ENCODE assay signal across 13 mouse cellular contexts in genomic region chr4:148326791-148327190, GRCm38 (mm10). TPM values are rescaled to one million over a fixed set of nuclear protein-coding genes. Genes with fewer than 3 reads are reported as not detected.
A peak's percentile ranks its signal among the peaks of the same experiment; 100 is the strongest.
DNase-seq lines count a peak whose midpoint lies in the region; ATAC-seq and TF ChIP-seq lines count a peak whose summit lies in the region.
"Had no signal": no experiment of that assay in that cellular context is flagged by ENCODE, and none has a peak within 500 bp of the region (broad histone marks: within the 10 kb centered on the region; RNA-seq: fewer than 3 reads in every experiment).

No protein-coding gene starts in this region.

- no peak for ATAC-seq in forebrain, embryonic 16.5 days
- ATAC-seq in hindbrain, embryonic 12.5 days (ENCODE audit: low FRiP score): peak; percentile 26; the same call in 1 of the 2 replicates
- peak; percentile 32 for ATAC-seq in midbrain, embryonic 12.5 days (ENCODE audit: low FRiP score, low read depth)
- no peak for ATAC-seq in stomach, postnatal 0 days (ENCODE audit: low FRiP score, low TSS enrichment)
- ATAC-seq: liver, embryonic 12.5 days had no signal

- H3K4me2 ChIP-seq in forebrain, embryonic 16.5 days (ENCODE audit: low read length): no peak overlapping the region
- H3K4me2 ChIP-seq in hindbrain, embryonic 12.5 days (replicated peaks): peak overlapping the region; percentile 46
- peak overlapping the region; percentile 47 for H3K4me2 ChIP-seq in midbrain, embryonic 12.5 days (replicated peaks)
- H3K4me2 ChIP-seq in stomach, postnatal 0 days (replicated peaks; ENCODE audit: low read depth): no peak overlapping the region
- H3K4me2 ChIP-seq: liver, embryonic 12.5 days had no signal

- H3K36me3 ChIP-seq in forebrain, embryonic 10.5 days (replicated peaks): no peaks in the 10 kb centered on the region
- no peaks in the 10 kb centered on the region for H3K36me3 ChIP-seq in forebrain, embryonic 16.5 days (ENCODE audit: control insufficient read depth, insufficient read depth)
- H3K36me3 ChIP-seq in embryonic facial prominence, embryonic 10.5 days (replicated peaks): no peaks in the 10 kb centered on the region
- no peaks in the 10 kb centered on the region for H3K36me3 ChIP-seq in hindbrain, embryonic 12.5 days
- no peaks in the 10 kb centered on the region for H3K36me3 ChIP-seq in midbrain, embryonic 12.5 days
- no peaks in the 10 kb centered on the region for H3K36me3 ChIP-seq in stomach, postnatal 0 days (ENCODE audit: control insufficient read depth, insufficient read depth, low read length)
- H3K36me3 ChIP-seq: liver, embryonic 12.5 days had no signal

- peaks cover 65% of the 10 kb centered on the region for H3K4me1 ChIP-seq in forebrain, embryonic 10.5 days
- peaks cover 46% of the 10 kb centered on the region for H3K4me1 ChIP-seq in forebrain, embryonic 16.5 days (replicated peaks; ENCODE audit: control insufficient read depth, insufficient read depth, low read length)
- H3K4me1 ChIP-seq in embryonic facial prominence, embryonic 10.5 days: peaks cover 57% of the 10 kb centered on the region
- peaks cover 65% of the 10 kb centered on the region for H3K4me1 ChIP-seq in hindbrain, embryonic 12.5 days
- peaks cover 54% of the 10 kb centered on the region for H3K4me1 ChIP-seq in midbrain, embryonic 12.5 days
- no peaks in the 10 kb centered on the region for H3K4me1 ChIP-seq in stomach, postnatal 0 days (replicated peaks; ENCODE audit: control insufficient read depth, insufficient read depth)
- H3K4me1 ChIP-seq: liver, embryonic 12.5 days had no signal

- no peak overlapping the region for H3K9ac ChIP-seq in forebrain, embryonic 16.5 days (replicated peaks; ENCODE audit: low read depth, low read length)
- H3K9ac ChIP-seq in hindbrain, embryonic 12.5 days: 0 out of 2 replicates have a peak overlapping the region, but pooled peaks have one; percentile 23
- H3K9ac ChIP-seq in midbrain, embryonic 12.5 days (replicated peaks): 0 out of 2 replicates have a peak overlapping the region, but pooled peaks have one; percentile 6
- H3K9ac ChIP-seq in stomach, postnatal 0 days (ENCODE audit: low read length): no peak overlapping the region
- H3K9ac ChIP-seq: liver, embryonic 12.5 days had no signal

- peak overlapping the region; percentile 62; the same call in 1 of the 2 replicates for H3K27ac ChIP-seq in forebrain, embryonic 10.5 days
- no peak overlapping the region for H3K27ac ChIP-seq in forebrain, embryonic 16.5 days (ENCODE audit: low read length)
- H3K27ac ChIP-seq in embryonic facial prominence, embryonic 10.5 days (replicated peaks): no peak overlapping the region
- H3K27ac ChIP-seq in hindbrain, embryonic 12.5 days: peak overlapping the region; percentile 82
- peak overlapping the region; percentile 77 for H3K27ac ChIP-seq in midbrain, embryonic 12.5 days (replicated peaks)
- H3K27ac ChIP-seq in stomach, postnatal 0 days (replicated peaks): no peak overlapping the region
- H3K27ac ChIP-seq: layer of hippocampus, adult 2 months; liver, embryonic 12.5 days had no signal

- no peak for TF ChIP-seq CTCF in stomach, postnatal 0 days (IDR thresholded peaks at IDR 0.05; ENCODE audit: low read depth)

- no peak for TF ChIP-seq EP300 in stomach, postnatal 0 days (optimal IDR thresholded peaks at IDR 0.05)

- H3K27me3 ChIP-seq in forebrain, embryonic 10.5 days (ENCODE audit: poor library complexity, severe bottlenecking): peaks cover 39% of the 10 kb centered on the region
- H3K27me3 ChIP-seq in forebrain, embryonic 16.5 days (replicated peaks; ENCODE audit: control insufficient read depth, insufficient read depth, low read length): no peaks in the 10 kb centered on the region
- H3K27me3 ChIP-seq in embryonic facial prominence, embryonic 10.5 days (replicated peaks; ENCODE audit: low read depth, poor library complexity, severe bottlenecking): peaks cover 23% of the 10 kb centered on the region
- H3K27me3 ChIP-seq in hindbrain, embryonic 12.5 days: peaks cover 5% of the 10 kb centered on the region
- peaks cover 37% of the 10 kb centered on the region; the same call in 1 of the 2 replicates for H3K27me3 ChIP-seq in midbrain, embryonic 12.5 days
- H3K27me3 ChIP-seq in stomach, postnatal 0 days (ENCODE audit: control insufficient read depth, insufficient read depth, low read length): no peaks in the 10 kb centered on the region

- DNase-seq in forebrain, embryonic 10.5 days (ENCODE audit: extremely low spot score, low spot score): no peak
- DNase-seq in embryonic facial prominence, embryonic 10.5 days (ENCODE audit: low spot score): no peak
- no peak for DNase-seq in cerebellum, postnatal 25 days
- DNase-seq in thymus, postnatal 10 days (ENCODE audit: low spot score in 2 of 2): no peak
- DNase-seq in stomach, postnatal 0 days (ENCODE audit: low spot score): no peak
- DNase-seq: cerebellum, adult 11 months; kidney, adult 2 months had no signal

- H3K4me3 ChIP-seq in forebrain, embryonic 10.5 days: peak overlapping the region; percentile 36; the same call in 1 of the 2 replicates
- H3K4me3 ChIP-seq in forebrain, embryonic 16.5 days (replicated peaks; ENCODE audit: low read length): no peak overlapping the region
- H3K4me3 ChIP-seq in embryonic facial prominence, embryonic 10.5 days: peak overlapping the region; percentile 34; the same call in 1 of the 2 replicates
- no peak overlapping the region for H3K4me3 ChIP-seq in hindbrain, embryonic 12.5 days
- H3K4me3 ChIP-seq in midbrain, embryonic 12.5 days: no peak overlapping the region
- no peak overlapping the region for H3K4me3 ChIP-seq in stomach, postnatal 0 days (ENCODE audit: low read depth, low read length)
- H3K4me3 ChIP-seq: erythroblast, embryonic 14.5 days; layer of hippocampus, adult 2 months; liver, embryonic 12.5 days had no signal

- H3K9me3 ChIP-seq in forebrain, embryonic 10.5 days: no peaks in the 10 kb centered on the region
- no peaks in the 10 kb centered on the region for H3K9me3 ChIP-seq in forebrain, embryonic 16.5 days (ENCODE audit: control insufficient read depth, low read length)
- no peaks in the 10 kb centered on the region for H3K9me3 ChIP-seq in embryonic facial prominence, embryonic 10.5 days
- H3K9me3 ChIP-seq in hindbrain, embryonic 12.5 days (replicated peaks): no peaks in the 10 kb centered on the region
- H3K9me3 ChIP-seq in midbrain, embryonic 12.5 days: no peaks in the 10 kb centered on the region
- no peaks in the 10 kb centered on the region for H3K9me3 ChIP-seq in stomach, postnatal 0 days (ENCODE audit: control insufficient read depth, low read length)
- H3K9me3 ChIP-seq: liver, embryonic 12.5 days had no signal

- 59% methylated on average over 8 of the region's 8 CpGs for WGBS in forebrain, embryonic 10.5 days
- WGBS in forebrain, embryonic 16.5 days: 39% methylated on average over 8 of the region's 8 CpGs
- 60% methylated on average over 8 of the region's 8 CpGs for WGBS in embryonic facial prominence, embryonic 10.5 days
- 41% methylated on average over 8 of the region's 8 CpGs for WGBS in hindbrain, embryonic 12.5 days
- WGBS in midbrain, embryonic 12.5 days: 32% methylated on average over 8 of the region's 8 CpGs
- WGBS in stomach, postnatal 0 days: 50% methylated on average over 8 of the region's 8 CpGs

RNA-seq across cellular contexts. Expression of gene Disp3, which starts 39.0 kb away (rescaled TPM):
- polyA plus RNA-seq in forebrain, embryonic 10.5 days (2016; fragmentation: Nextera tagmentation; extraction: Ambion mirVana): 1.2 and 2.1 TPM in 2 replicates
- 11.8 and 12.2 TPM in 2 replicates for polyA plus RNA-seq in forebrain, embryonic 16.5 days (2015; fragmentation: Nextera tagmentation; extraction: Ambion mirVana)
- 1.1 and 1.7 TPM in 2 replicates for polyA plus RNA-seq in embryonic facial prominence, embryonic 10.5 days (2016; fragmentation: Nextera tagmentation; extraction: Ambion mirVana)
- 13.2 and 14.7 TPM in 2 replicates for polyA plus RNA-seq in hindbrain, embryonic 12.5 days (2016; fragmentation: Nextera tagmentation; extraction: Ambion mirVana)
- polyA plus RNA-seq in midbrain, embryonic 12.5 days (2016; fragmentation: Nextera tagmentation; extraction: Ambion mirVana): 7.8 and 9.4 TPM in 2 replicates
- polyA plus RNA-seq in stomach, postnatal 0 days (2015; fragmentation: Nextera tagmentation; extraction: Ambion mirVana): 0.04 and 0.06 TPM in 2 replicates
- polyA plus RNA-seq: erythroblast, embryonic 14.5 days had no signal

Comparison
In these comparisons a context has a peak if more than half of its experiments do, and no peak if none do; other contexts are left out.
1. H3K27ac ChIP-seq: peak in forebrain, embryonic 10.5 days (single experiment), hindbrain, embryonic 12.5 days (single experiment) and midbrain, embryonic 12.5 days (single experiment); none in forebrain, embryonic 16.5 days (single experiment), embryonic facial prominence, embryonic 10.5 days (single experiment) and stomach, postnatal 0 days (single experiment).
2. H3K4me3 ChIP-seq: peak in forebrain, embryonic 10.5 days (single experiment) and embryonic facial prominence, embryonic 10.5 days (single experiment); none in forebrain, embryonic 16.5 days (single experiment), hindbrain, embryonic 12.5 days (single experiment), midbrain, embryonic 12.5 days (single experiment) and stomach, postnatal 0 days (single experiment).
3. ATAC-seq: peak in hindbrain, embryonic 12.5 days (single experiment) and midbrain, embryonic 12.5 days (single experiment); none in forebrain, embryonic 16.5 days (single experiment) and stomach, postnatal 0 days (single experiment).
4. H3K4me2 ChIP-seq: peak in hindbrain, embryonic 12.5 days (single experiment) and midbrain, embryonic 12.5 days (single experiment); none in forebrain, embryonic 16.5 days (single experiment) and stomach, postnatal 0 days (single experiment).
5. H3K9ac ChIP-seq: peak in hindbrain, embryonic 12.5 days (single experiment) and midbrain, embryonic 12.5 days (single experiment); none in forebrain, embryonic 16.5 days (single experiment) and stomach, postnatal 0 days (single experiment).